Mouse (Mus musculus) urinary bladder, adult 18-20 months (tissue): ENCODE results near the gene Mapk13.
"Not testable (repeated sequence)": the region's sequence is repeated elsewhere in the genome, so short reads cannot be mapped to it uniquely, and the experiment has no call there.

Source experiments
- DNase-seq, 2 experiments: peaks; one replicate each; pipeline ENCODE4 v3.0.0; 2022; ENCODE audit warnings: low spot score in 2 of 2, mixed read lengths in 2 of 2

Gene Mapk13

GRCm38 (mm10) chr17:28769121-28769874 lies at the start of gene Mapk13:
Gene Mapk13, plus strand, starts transcription at chr17:28769297.
- DNase-seq, result peak in 1 of 2 experiments; percentile 53

GRCm38 (mm10) chr17:28725783-28726182 lies 43.3 kb upstream of the Mapk13 start, which contains the start of gene AC170998.1:
Gene AC170998.1, plus strand, starts transcription at chr17:28726083.
- no peak for DNase-seq

GRCm38 (mm10) chr17:28727511-28727910 lies 41.6 kb upstream of the Mapk13 start:
- DNase-seq, result not testable (repeated sequence)

GRCm38 (mm10) chr17:28735317-28736105 lies 33.6 kb upstream of the Mapk13 start:
- no peak for DNase-seq

- DNase-seq, result no peak
Observed at GRCm38 (mm10) chr17:28736486-28736885, 32.6 kb upstream of the Mapk13 start.

GRCm38 (mm10) chr17:28737973-28738372 lies 31.1 kb upstream of the Mapk13 start:
- DNase-seq, result no peak

GRCm38 (mm10) chr17:28739244-28739643 lies 29.9 kb upstream of the Mapk13 start:
- no peak for DNase-seq

- no peak for DNase-seq
Observed at GRCm38 (mm10) chr17:28743145-28743866, 25.8 kb upstream of the Mapk13 start.

- no peak for DNase-seq
Observed at GRCm38 (mm10) chr17:28743916-28744315, 25.2 kb upstream of the Mapk13 start.

GRCm38 (mm10) chr17:28745773-28746172 lies 23.3 kb upstream of the Mapk13 start:
- DNase-seq, result no peak

- DNase-seq, result no peak
Observed at GRCm38 (mm10) chr17:28748001-28748400, 21.1 kb upstream of the Mapk13 start.

GRCm38 (mm10) chr17:28750580-28750979 lies 18.5 kb upstream of the Mapk13 start:
- DNase-seq, result no peak

- DNase-seq, result no peak
Observed at GRCm38 (mm10) chr17:28756447-28756846, 12.7 kb upstream of the Mapk13 start.

- no peak for DNase-seq
Observed at GRCm38 (mm10) chr17:28757470-28757869, 11.6 kb upstream of the Mapk13 start.

- DNase-seq, result no peak
Observed at GRCm38 (mm10) chr17:28760736-28761312, 8.3 kb upstream of the Mapk13 start.

GRCm38 (mm10) chr17:28761871-28762270 lies 7.2 kb upstream of the Mapk13 start:
- peak; percentile 58 to 67 for DNase-seq

- no peak for DNase-seq
Observed at GRCm38 (mm10) chr17:28766203-28766602, 2.9 kb upstream of the Mapk13 start.

- DNase-seq, result no peak
Observed at GRCm38 (mm10) chr17:28766781-28767515, 2.1 kb upstream of the Mapk13 start.

GRCm38 (mm10) chr17:28769875-28770421 lies 851 bp downstream of the Mapk13 start:
- DNase-seq, result peak; percentile 19 to 45

GRCm38 (mm10) chr17:28771289-28771688 lies 2.2 kb downstream of the Mapk13 start:
- no peak for DNase-seq

GRCm38 (mm10) chr17:28774303-28774702 lies 5.2 kb downstream of the Mapk13 start:
- not testable (repeated sequence) for DNase-seq
